Mouse (Mus musculus): ENCODE results near the gene Hdac1. TPM values are rescaled to one million over a fixed set of nuclear protein-coding genes. Genes with fewer than 3 reads are reported as not detected.

The Hdac1 gene
- total RNA-seq, 4 experiments from 2014 or later: 22.3 to 28.6 (median 25.9) TPM

DNA sequence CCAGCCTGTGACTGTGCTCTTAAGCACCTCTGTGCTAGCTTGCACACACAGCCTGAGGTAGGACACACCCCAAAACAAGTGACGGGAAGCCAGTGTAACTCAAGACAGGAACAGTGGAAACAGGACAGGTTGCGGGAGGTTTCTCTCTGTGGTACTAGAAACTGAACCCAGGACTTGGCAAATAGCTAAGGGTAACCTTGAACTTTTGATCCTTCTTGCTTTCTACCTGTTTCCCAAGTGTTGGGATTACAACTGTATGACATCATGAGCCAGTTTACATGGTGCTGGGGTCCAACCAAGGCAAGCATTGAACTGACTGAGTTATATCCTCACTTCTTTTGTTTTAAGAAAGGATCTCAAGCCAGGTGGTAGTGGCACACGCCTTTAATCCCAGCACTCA is 62.6 kb downstream of the Hdac1 start:
- DNase-seq (ENCODE audit: low spot score in 2 of 2): no peak

DNA sequence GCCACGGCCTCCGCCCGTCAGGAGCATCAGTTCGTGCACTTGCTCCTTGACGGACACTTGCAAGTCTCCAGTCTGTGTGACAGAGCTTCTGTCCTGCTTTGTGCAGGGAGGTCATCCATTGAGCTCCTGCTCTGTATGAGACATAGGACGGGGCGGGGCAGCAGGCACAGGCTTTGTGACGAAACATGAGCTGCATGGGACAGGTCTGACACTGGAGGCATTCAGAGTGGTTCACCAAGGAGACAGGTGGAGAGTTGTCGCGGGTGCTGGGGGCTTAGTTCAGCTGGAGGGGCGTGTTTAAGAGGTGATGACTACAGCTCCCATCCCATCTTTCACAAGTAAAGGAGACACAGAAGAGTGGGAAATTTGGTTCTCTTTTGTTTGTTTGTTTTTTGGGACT is 66.5 kb downstream of the Hdac1 start:
- no peak for DNase-seq (ENCODE audit: low spot score in 2 of 2)

Small RNA genes within 50 kb of the gene (microRNA-seq; reads per million reads assigned to microRNA genes)
- 0 reads per million in 2 experiments for gene Mir8119

Other genes starting within 250 kb of the Hdac1 start
- 100 to 1,000 TPM; 123 to 128 (median 127) TPM for gene Rbbp4, start 207.3 kb downstream of the Hdac1 start, total RNA-seq (2022)
- 10 to 100 TPM; 28.6 to 40.7 (median 32.0) TPM for gene Zbtb8os, start 207.0 kb downstream of the Hdac1 start, total RNA-seq (2022)
- 1 to 10 TPM; 4.6 to 7.3 (median 5.2) TPM for gene Zbtb8a, start 164.6 kb downstream of the Hdac1 start, total RNA-seq (2022)
- gene Zbtb8b, start 101.9 kb downstream of the Hdac1 start, total RNA-seq (2022): 1 to 10 TPM; 4.6 to 5.2 (median 4.8) TPM
- 10 to 100 TPM; 54.0 to 70.8 (median 55.5) TPM for gene Bsdc1, start 81.1 kb downstream of the Hdac1 start, total RNA-seq (2022)
- under 1 TPM; 0.38 to 0.60 (median 0.46) TPM for gene Tssk3, start 51.7 kb downstream of the Hdac1 start, total RNA-seq (2022)
- gene Fam229a, start 51.5 kb downstream of the Hdac1 start, total RNA-seq (2022): not detected
- gene Marcksl1, start 29.1 kb downstream of the Hdac1 start, total RNA-seq (2022): 10 to 100 TPM; 37.4 to 69.7 (median 61.1) TPM
- 1 to 10 TPM; 2.3 to 4.5 (median 3.8) TPM for gene Lck, start 30.9 kb upstream of the Hdac1 start, total RNA-seq (2022)
- gene Fam167b, start 35.8 kb upstream of the Hdac1 start, total RNA-seq (2022): 1 to 10 TPM in 3 of 4 experiments, not detected in 1; 1.0 to 1.4 (median 1.1) TPM
- gene Eif3i, start 57.9 kb upstream of the Hdac1 start, total RNA-seq (2022): 100 to 1,000 TPM; 120 to 131 (median 124) TPM
- gene Tmem234, start 58.0 kb upstream of the Hdac1 start, total RNA-seq (2022): 10 to 100 TPM; 86.5 to 90.9 (median 89.3) TPM
- gene Dcdc2b, start 71.5 kb upstream of the Hdac1 start, total RNA-seq (2022): 1 to 10 TPM; 2.2 to 4.9 (median 3.9) TPM
- gene Iqcc, start 76.4 kb upstream of the Hdac1 start, total RNA-seq (2022): 10 to 100 TPM; 25.7 to 38.1 (median 32.2) TPM
- gene Ccdc28b, start 81.2 kb upstream of the Hdac1 start, total RNA-seq (2022): 10 to 100 TPM; 46.9 to 51.5 (median 49.4) TPM
- gene Txlna, start 98.4 kb upstream of the Hdac1 start, total RNA-seq (2022): 10 to 100 TPM; 31.6 to 42.4 (median 37.2) TPM
- 10 to 100 TPM; 86.1 to 96.3 (median 94.1) TPM for gene Kpna6, start 130.1 kb upstream of the Hdac1 start, total RNA-seq (2022)
- gene Tmem39b, start 154.1 kb upstream of the Hdac1 start, total RNA-seq (2022): 10 to 100 TPM; 11.5 to 13.4 (median 12.7) TPM
- 10 to 100 TPM; 89.9 to 93.5 (median 91.2) TPM for gene Khdrbs1, start 199.6 kb upstream of the Hdac1 start, total RNA-seq (2022)